Mouse (Mus musculus): ENCODE measurements around the gene Mapkapk3. TPM values are rescaled to one million over a fixed set of nuclear protein-coding genes. Genes with fewer than 3 reads are reported as not detected.

The Mapkapk3 gene
- total and polyA plus RNA-seq, 3 experiments, result 42.3 to 49.9 TPM; not detected in 1

GRCm38 (mm10) chr9:107289211-107290076, at the start of gene Mapkapk3 (continued):
- no peak for TF ChIP-seq ELF1 (IDR thresholded peaks at IDR 0.05; ENCODE audit: low read depth, low read length)
- TF ChIP-seq CHD2 (IDR thresholded peaks at IDR 0.05; ENCODE audit: low read length), result no peak
- TF ChIP-seq UBTF (IDR thresholded peaks at IDR 0.05; ENCODE audit: borderline replicate concordance, insufficient read depth, low read depth, low read length), result 0 out of 2 replicates have a peak, but pooled peaks have one; percentile 58
- TF ChIP-seq TBP (IDR thresholded peaks at IDR 0.05; ENCODE audit: low read depth, low read length), result peak; percentile 47; the same call in 1 of the 2 replicates

- H3K79me2 ChIP-seq (ENCODE audit: control insufficient read depth, insufficient read depth, low read length, poor library complexity), result peaks cover 4% of the 10 kb centered on the region; the same call in 1 of the 2 replicates
- H3K36me3 ChIP-seq (ENCODE audit: control insufficient read depth in 1 of 2, insufficient read depth in 2 of 2, low read length in 2 of 2), result peaks cover 0 to 13% of the 10 kb centered on the region in 2 experiments; a peak in 2 of 4 replicates
- peak within 1 kb of the TSS; percentile 71 for H3K27ac ChIP-seq (ENCODE audit: control insufficient read depth, low read depth, low read length)
- H3K4me3 ChIP-seq (ENCODE audit: control insufficient read depth in 1 of 2, insufficient read depth in 1 of 2, low read depth in 2 of 2, low read length in 2 of 2), result peak within 1 kb of the TSS; percentile 86 to 98
- peak within 1 kb of the TSS; percentile 94 for H3K9ac ChIP-seq (ENCODE audit: control insufficient read depth, low read depth, low read length, poor library complexity, severe bottlenecking)
- H3K9me3 ChIP-seq (replicated peaks; ENCODE audit: insufficient read depth, low read length), result no peaks in the 10 kb centered on the region
- peaks cover 0 to 23% of the 10 kb centered on the region in 2 experiments; a peak in 2 of 4 replicates for H3K4me1 ChIP-seq (ENCODE audit: control insufficient read depth in 1 of 2, insufficient read depth in 2 of 2, low read length in 2 of 2)
- no peaks in the 10 kb centered on the region for H3K27me3 ChIP-seq (ENCODE audit: control insufficient read depth in 1 of 2, insufficient read depth in 2 of 2, low read length in 2 of 2)
- DNase-seq (ENCODE audit: low read depth, low spot score), result peak; percentile 94
- TF ChIP-seq CTCF (IDR thresholded peaks at IDR 0.05 in 2 of 3, conservative IDR thresholded peaks at IDR 0.05 in 1 of 3; ENCODE audit: control insufficient read depth in 1 of 3, insufficient read depth in 1 of 3, low read depth in 2 of 3, low read length in 3 of 3, poor library complexity in 1 of 3, severe bottlenecking in 1 of 3) (no peak), SMC3 (IDR thresholded peaks at IDR 0.05; ENCODE audit: low read depth, low read length) (no peak; the same call in 1 of the 2 replicates), CHD1 (IDR thresholded peaks at IDR 0.05; ENCODE audit: low read depth, low read length) (peak; percentile 88), BHLHE40 (IDR thresholded peaks at IDR 0.05; ENCODE audit: borderline replicate concordance, low read depth, low read length) (no peak), ZNF384 (IDR thresholded peaks at IDR 0.05; ENCODE audit: low read depth, low read length) (no peak), NRF1 (IDR thresholded peaks at IDR 0.05; ENCODE audit: insufficient read depth, low read depth, low read length, poor library complexity, severe bottlenecking) (no peak), USF1 (IDR thresholded peaks at IDR 0.05; ENCODE audit: low read depth, low read length) (no peak), CHD2 (IDR thresholded peaks at IDR 0.05; ENCODE audit: low read length) (no peak), E2F4 (IDR thresholded peaks at IDR 0.05; ENCODE audit: borderline replicate concordance, low read depth, low read length) (peak; percentile 20; the same call in 1 of the 2 replicates), KAT2A (conservative IDR thresholded peaks at IDR 0.05; ENCODE audit: low read depth, low read length) (peak; percentile 61; the same call in 1 of the 2 replicates), ETS1 (IDR thresholded peaks at IDR 0.05; ENCODE audit: low read depth, low read length) (peak; percentile 60; the same call in 1 of the 2 replicates), NELFE (IDR thresholded peaks at IDR 0.05; ENCODE audit: low read depth, low read length) (peak; percentile 78), POLR2A (IDR thresholded peaks at IDR 0.05; ENCODE audit: control insufficient read depth in 1 of 2, insufficient read depth in 1 of 2, low read depth in 1 of 2, low read length in 2 of 2, poor library complexity in 1 of 2) (peak; percentile 69 to 88), ELF1 (IDR thresholded peaks at IDR 0.05; ENCODE audit: low read depth, low read length) (peak; percentile 83), MXI1 (IDR thresholded peaks at IDR 0.05; ENCODE audit: low read depth, low read length) (peak; percentile 92), HCFC1 (IDR thresholded peaks at IDR 0.05; ENCODE audit: low read depth, low read length) (peak; percentile 94), MAX (IDR thresholded peaks at IDR 0.05; ENCODE audit: low read length) (peak; percentile 76), RAD21 (IDR thresholded peaks at IDR 0.05; ENCODE audit: low read depth, low read length) (no peak), MAZ (IDR thresholded peaks at IDR 0.05; ENCODE audit: low read depth, low read length) (peak; percentile 99), TBP (IDR thresholded peaks at IDR 0.05; ENCODE audit: low read depth, low read length) (peak; percentile 86), GATA1 (IDR thresholded peaks at IDR 0.05; ENCODE audit: low read depth, low read length) (peak; percentile 8; the same call in 1 of the 2 replicates), TCF12 (IDR thresholded peaks at IDR 0.05; ENCODE audit: low read depth, low read length) (peak; percentile 76), MYC (IDR thresholded peaks at IDR 0.05; ENCODE audit: low read depth, low read length) (peak; percentile 35; the same call in 1 of the 2 replicates), ZC3H11A (IDR thresholded peaks at IDR 0.05; ENCODE audit: low read depth, low read length) (no peak), TAL1 (IDR thresholded peaks at IDR 0.05; ENCODE audit: low read length) (no peak), MYB (IDR thresholded peaks at IDR 0.05; ENCODE audit: low read depth, low read length) (no peak), SIN3A (IDR thresholded peaks at IDR 0.05; ENCODE audit: low read length) (peak; percentile 84), USF2 (IDR thresholded peaks at IDR 0.05; ENCODE audit: borderline replicate concordance in 1 of 2, insufficient read depth in 1 of 2, low read depth in 1 of 2, low read length in 2 of 2) (no peak), ZKSCAN1 (IDR thresholded peaks at IDR 0.05; ENCODE audit: low read depth, low read length) (no peak), MAFK (IDR thresholded peaks at IDR 0.05; ENCODE audit: borderline replicate concordance, low read depth, low read length) (no peak; the same call in 1 of the 2 replicates)
Measured at GRCm38 (mm10) chr9:107338172-107338883, 48.7 kb upstream of the Mapkapk3 start, which contains the start of gene Hemk1. Gene Hemk1, minus strand, starts transcription at chr9:107338350.
